Mouse (Mus musculus) intestine, embryonic 16.5 days (tissue): ENCODE measurements around the gene Slc7a6os. TPM values are rescaled to one million over a fixed set of nuclear protein-coding genes. Genes with fewer than 3 reads are reported as not detected.

Source experiments
- ATAC-seq: fragments of 200-750 bp; cut with Nextera tagmentation; 2 replicates; pipeline ENCODE4 v1.8.0; 2017; ENCODE audit warnings: moderate TSS enrichment, moderate library complexity
- H3K27ac ChIP-seq: fragments of 300-500 bp; sonication (generic); 2 replicates; pipeline ENCODE4 v1.5.1; 2014; ENCODE audit warnings: mild to moderate bottlenecking, low read length
- H3K27me3 ChIP-seq: fragments of 300-500 bp; sonication (generic); replicated peaks from 2 replicates; pipeline ENCODE4 v1.6.1; 2014; ENCODE audit warnings: low read length, control low read depth, mixed read lengths; ENCODE audit not compliant: control insufficient read depth, insufficient read depth
- H3K36me3 ChIP-seq: fragments of 300-500 bp; sonication (generic); 2 replicates; pipeline ENCODE4 v1.6.1; 2014; ENCODE audit warnings: low read length, control low read depth; ENCODE audit not compliant: control insufficient read depth, insufficient read depth
- H3K4me1 ChIP-seq: fragments of 300-500 bp; sonication (generic); 2 replicates; pipeline ENCODE4 v1.6.1; 2014; ENCODE audit warnings: low read length, control low read depth, mixed read lengths; ENCODE audit not compliant: control insufficient read depth, insufficient read depth
- H3K4me2 ChIP-seq: fragments of 300-500 bp; sonication (generic); 2 replicates; pipeline ENCODE4 v1.6.1; 2014; ENCODE audit warnings: low read depth, low read length, control low read depth
- H3K4me3 ChIP-seq: fragments of 300-500 bp; sonication (generic); 2 replicates; pipeline ENCODE4 v1.5.1; 2014; ENCODE audit warnings: mild to moderate bottlenecking, low read length
- H3K9ac ChIP-seq: fragments of 300-500 bp; sonication (generic); 2 replicates; pipeline ENCODE4 v1.6.1; 2014; ENCODE audit warnings: low read depth, low read length
- H3K9me3 ChIP-seq: fragments of 300-500 bp; sonication (generic); 2 replicates; pipeline ENCODE4 v1.6.1; 2016; ENCODE audit warnings: low read length, control low read depth; ENCODE audit not compliant: control insufficient read depth
- WGBS: fragments of 180-500 bp; shearing (Covaris S2); extraction: QIAGEN DNeasy Blood & Tissue Kit; methylation state at CpG from one replicate; pipeline ENCODE4 v1.1.7; 2014; 5-methylcytosine and 5-hydroxymethylcytosine counted together
- polyA plus RNA-seq: library from polyadenylated mRNA; unstranded; fragments of >200 nt; fragmentation: Nextera tagmentation; extraction: Ambion mirVana; gene quantifications from 2 replicates; pipeline ENCODE4 v1.2.1, GENCODE M21; 2015

Slc7a6os gene
- polyA plus RNA-seq, 1 experiment from 2014 or later: 29.3 TPM

GRCm38 (mm10) chr8:106189162-106189561 lies 21.6 kb downstream of the Slc7a6os start:
- no peak for ATAC-seq
- H3K9ac ChIP-seq: no peak overlapping the region
- H3K9me3 ChIP-seq: no peaks in the 10 kb centered on the region
- H3K4me1 ChIP-seq: no peaks in the 10 kb centered on the region
- H3K27ac ChIP-seq: no peak overlapping the region
- no peak overlapping the region for H3K4me3 ChIP-seq
- no peaks in the 10 kb centered on the region for H3K27me3 ChIP-seq
- no peak overlapping the region for H3K4me2 ChIP-seq
- H3K36me3 ChIP-seq: no peaks in the 10 kb centered on the region
- WGBS: 86% methylated on average over 4 of the region's 4 CpGs

GRCm38 (mm10) chr8:106186394-106186793 lies 24.3 kb downstream of the Slc7a6os start:
- H3K27me3 ChIP-seq: no peaks in the 10 kb centered on the region
- 91% methylated on average over 3 of the region's 3 CpGs for WGBS
- no peak overlapping the region for H3K9ac ChIP-seq
- no peak overlapping the region for H3K4me3 ChIP-seq
- no peaks in the 10 kb centered on the region for H3K9me3 ChIP-seq
- ATAC-seq: no peak
- H3K36me3 ChIP-seq: no peaks in the 10 kb centered on the region
- H3K4me1 ChIP-seq: no peaks in the 10 kb centered on the region
- H3K4me2 ChIP-seq: no peak overlapping the region
- no peak overlapping the region for H3K27ac ChIP-seq

GRCm38 (mm10) chr8:106185628-106186270 lies 25.0 kb downstream of the Slc7a6os start:
- H3K9ac ChIP-seq: no peak overlapping the region
- no peaks in the 10 kb centered on the region for H3K36me3 ChIP-seq
- WGBS: 84% methylated on average over 8 of the region's 8 CpGs
- no peak overlapping the region for H3K4me3 ChIP-seq
- H3K27me3 ChIP-seq: no peaks in the 10 kb centered on the region
- ATAC-seq: no peak
- no peak overlapping the region for H3K4me2 ChIP-seq
- no peaks in the 10 kb centered on the region for H3K4me1 ChIP-seq
- H3K9me3 ChIP-seq: no peaks in the 10 kb centered on the region
- H3K27ac ChIP-seq: no peak overlapping the region

- peak overlapping the region; percentile 11; the same call in 1 of the 2 replicates for H3K27ac ChIP-seq
- H3K27me3 ChIP-seq: no peaks in the 10 kb centered on the region
- 45% methylated on average over 2 of the region's 2 CpGs for WGBS
Measured at GRCm38 (mm10) chr8:106178428-106178827, 32.3 kb downstream of the Slc7a6os start.

GRCm38 (mm10) chr8:106177594-106177993 lies 33.1 kb downstream of the Slc7a6os start:
- Histone ChIP-seq H3K36me3 (no peaks in the 10 kb centered on the region), H3K9me3 (no peaks in the 10 kb centered on the region), H3K27ac (no peak overlapping the region), H3K4me2 (no peak overlapping the region), H3K27me3 (no peaks in the 10 kb centered on the region), H3K9ac (no peak overlapping the region), H3K4me3 (no peak overlapping the region), H3K4me1 (peaks cover 17% of the 10 kb centered on the region)
- WGBS: 49% methylated on average over 1 of the region's 1 CpGs
- ATAC-seq: no peak

More at GRCm38 (mm10) chr8:106178428-106178827, 32.3 kb downstream of the Slc7a6os start:
- ATAC-seq: no peak
- H3K9ac ChIP-seq: no peak overlapping the region
- H3K36me3 ChIP-seq: no peaks in the 10 kb centered on the region
- no peaks in the 10 kb centered on the region for H3K9me3 ChIP-seq
- no peak overlapping the region for H3K4me3 ChIP-seq
- no peak overlapping the region for H3K4me2 ChIP-seq
- H3K4me1 ChIP-seq: peaks cover 17% of the 10 kb centered on the region

- no peaks in the 10 kb centered on the region for H3K9me3 ChIP-seq
- 28% methylated on average over 1 of the region's 1 CpGs for WGBS
- H3K36me3 ChIP-seq: no peaks in the 10 kb centered on the region
- H3K27ac ChIP-seq: no peak overlapping the region
- H3K4me1 ChIP-seq: peaks cover 17% of the 10 kb centered on the region
- no peak for ATAC-seq
- no peaks in the 10 kb centered on the region for H3K27me3 ChIP-seq
- no peak overlapping the region for H3K4me3 ChIP-seq
- H3K9ac ChIP-seq: no peak overlapping the region
- no peak overlapping the region for H3K4me2 ChIP-seq
Measured at GRCm38 (mm10) chr8:106176891-106177290, 33.8 kb downstream of the Slc7a6os start.

GRCm38 (mm10) chr8:106173566-106173965 lies 37.2 kb downstream of the Slc7a6os start:
- Histone ChIP-seq H3K4me1 (peaks cover 17% of the 10 kb centered on the region), H3K9me3 (no peaks in the 10 kb centered on the region), H3K27me3 (no peaks in the 10 kb centered on the region), H3K36me3 (no peaks in the 10 kb centered on the region), H3K9ac (no peak overlapping the region), H3K4me2 (no peak overlapping the region), H3K27ac (no peak overlapping the region), H3K4me3 (no peak overlapping the region)
- WGBS: 91% methylated on average over 3 of the region's 3 CpGs
- ATAC-seq: no peak

GRCm38 (mm10) chr8:106169934-106170480 lies 40.7 kb downstream of the Slc7a6os start:
- 28% methylated on average over 6 of the region's 6 CpGs for WGBS
- Histone ChIP-seq H3K4me2 (peak overlapping the region; percentile 94), H3K4me1 (peaks cover 6% of the 10 kb centered on the region; the same call in 1 of the 2 replicates), H3K9me3 (no peaks in the 10 kb centered on the region), H3K9ac (no peak overlapping the region; the same call in 1 of the 2 replicates), H3K27me3 (no peaks in the 10 kb centered on the region), H3K27ac (no peak overlapping the region), H3K36me3 (no peaks in the 10 kb centered on the region), H3K4me3 (peak overlapping the region; percentile 82)
- no peak for ATAC-seq

GRCm38 (mm10) chr8:106169017-106169933 lies 41.5 kb downstream of the Slc7a6os start:
- Histone ChIP-seq H3K9ac (peak overlapping the region; percentile 86), H3K4me2 (peak overlapping the region; percentile 94), H3K4me3 (peak overlapping the region; percentile 82), H3K9me3 (no peaks in the 10 kb centered on the region), H3K4me1 (peaks cover 6% of the 10 kb centered on the region; the same call in 1 of the 2 replicates), H3K27me3 (no peaks in the 10 kb centered on the region), H3K36me3 (no peaks in the 10 kb centered on the region; the same call in 1 of the 2 replicates), H3K27ac (peak overlapping the region; percentile 72)
- under 1% methylated on average over 54 of the region's 54 CpGs for WGBS
- ATAC-seq: peak; percentile 73
